Mouse (Mus musculus) layer of hippocampus, adult 11-12 months (tissue): ENCODE measurements around the gene Fcer2a.

ENCODE experiments used
- DNase-seq: peaks from one replicate; pipeline ENCODE4 v3.0.0; 2022; ENCODE audit warnings: low spot score

Fcer2a gene

GRCm38 (mm10) chr8:3676131-3676992 is 17.6 kb downstream of the Fcer2a start, which contains the start of gene Trappc5:
Gene Trappc5, plus strand, starts transcription at chr8:3676299.
- DNase-seq: peak; percentile 94

GRCm38 (mm10) chr8:3674671-3675070 is 19.3 kb downstream of the Fcer2a start:
- no peak for DNase-seq

- DNase-seq: peak; percentile 93
These were observed 21.9 kb downstream of the Fcer2a start, which contains the start of gene Fcor for GRCm38 (mm10) chr8:3671980-3672491. Gene Fcor, minus strand, starts transcription at chr8:3672362.

GRCm38 (mm10) chr8:3670388-3670787 is 23.6 kb downstream of the Fcer2a start:
- no peak for DNase-seq

GRCm38 (mm10) chr8:3665507-3665906 is 28.5 kb downstream of the Fcer2a start, which contains the start of gene Mcemp1:
Gene Mcemp1, plus strand, starts transcription at chr8:3665754.
- no peak for DNase-seq

GRCm38 (mm10) chr8:3664405-3664804 is 29.6 kb downstream of the Fcer2a start:
- no peak for DNase-seq

- DNase-seq: no peak
These were observed 33.1 kb downstream of the Fcer2a start for GRCm38 (mm10) chr8:3660889-3661288.

- no peak for DNase-seq
These were observed 37.1 kb downstream of the Fcer2a start for GRCm38 (mm10) chr8:3656725-3657381.

GRCm38 (mm10) chr8:3655526-3655925 is 38.4 kb downstream of the Fcer2a start, which contains the start of gene Retn:
Gene Retn, plus strand, starts transcription at chr8:3655770.
- DNase-seq: no peak

GRCm38 (mm10) chr8:3654726-3655508 is 39.1 kb downstream of the Fcer2a start:
- no peak for DNase-seq

- DNase-seq: no peak
These were observed 41.1 kb downstream of the Fcer2a start for GRCm38 (mm10) chr8:3652845-3653244.

- DNase-seq: no peak
These were observed 45.0 kb downstream of the Fcer2a start for GRCm38 (mm10) chr8:3648990-3649389.

- no peak for DNase-seq
These were observed 45.7 kb downstream of the Fcer2a start for GRCm38 (mm10) chr8:3648268-3648667.

GRCm38 (mm10) chr8:3647561-3647960 is 46.4 kb downstream of the Fcer2a start:
- no peak for DNase-seq

GRCm38 (mm10) chr8:3646824-3647531 is 47.0 kb downstream of the Fcer2a start:
- DNase-seq: no peak

GRCm38 (mm10) chr8:3645804-3646203 is 48.2 kb downstream of the Fcer2a start:
- DNase-seq: peak; percentile 26
